Mouse (Mus musculus) bone marrow, adult 2 months (tissue): Measurements from ENCODE around the gene Dennd1a.

Experiments
- CTCF ChIP-seq: fragments of 200-500 bp; IDR thresholded peaks from 2 replicates; pipeline ENCODE4 v1.5.1; 2011; ENCODE audit warnings: low read length, control low read depth; ENCODE audit not compliant: control insufficient read depth, insufficient read depth
- POLR2A ChIP-seq: fragments of 200-500 bp; IDR thresholded peaks from 2 replicates; pipeline ENCODE4 v1.6.1; 2011; ENCODE audit warnings: low read depth, mild to moderate bottlenecking, control low read depth, low read length, borderline replicate concordance; ENCODE audit not compliant: control insufficient read depth

GRCm38 (mm10) chr2:38094380-38095163 lies 192.6 kb downstream of the Dennd1a start:
- TF ChIP-seq CTCF (no peak), POLR2A (no peak)
